Mouse (Mus musculus) heart, embryonic 15.5 days (tissue): ENCODE data around the gene Klhdc4. TPM values are rescaled to one million over a fixed set of nuclear protein-coding genes. Genes with fewer than 3 reads are reported as not detected.
A peak's percentile ranks its signal among the peaks of the same experiment; 100 is the strongest.

Experiments
- ATAC-seq: fragments of 200-750 bp; cut with Nextera tagmentation; replicated peaks from 2 replicates; pipeline ENCODE4 v1.8.0; 2017; ENCODE audit warnings: low read depth, moderate TSS enrichment; ENCODE audit not compliant: insufficient number of reproducible peaks, insufficient read depth, low FRiP score
- H3K27ac ChIP-seq: fragments of 300-500 bp; sonication (generic); 2 replicates; pipeline ENCODE4 v1.5.1; 2015; ENCODE audit warnings: mild to moderate bottlenecking, inconsistent platforms
- H3K27me3 ChIP-seq: fragments of 300-500 bp; sonication (generic); 2 replicates; pipeline ENCODE4 v1.6.1; 2015; ENCODE audit warnings: inconsistent platforms
- H3K36me3 ChIP-seq: fragments of 300-500 bp; sonication (generic); 2 replicates; pipeline ENCODE4 v1.6.1; 2015; ENCODE audit warnings: mild to moderate bottlenecking, inconsistent platforms
- H3K4me1 ChIP-seq: fragments of 300-500 bp; sonication (generic); replicated peaks from 2 replicates; pipeline ENCODE4 v1.6.1; 2015; ENCODE audit warnings: inconsistent platforms
- H3K4me2 ChIP-seq: fragments of 300-500 bp; sonication (generic); 2 replicates; pipeline ENCODE4 v1.6.1; 2015; ENCODE audit warnings: inconsistent platforms, mild to moderate bottlenecking, moderate library complexity
- H3K4me3 ChIP-seq: fragments of 300-500 bp; sonication (generic); 2 replicates; pipeline ENCODE4 v1.5.1; 2015; ENCODE audit warnings: mild to moderate bottlenecking, inconsistent platforms
- H3K9ac ChIP-seq: fragments of 300-500 bp; sonication (generic); 2 replicates; pipeline ENCODE4 v1.6.1; 2015; ENCODE audit warnings: mild to moderate bottlenecking, inconsistent platforms
- H3K9me3 ChIP-seq: fragments of 300-500 bp; sonication (generic); replicated peaks from 2 replicates; pipeline ENCODE4 v1.6.1; 2016; ENCODE audit warnings: inconsistent platforms
- WGBS: fragments of 180-500 bp; shearing (Covaris S2); methylation state at CpG from one replicate; pipeline ENCODE4 v1.1.7; 2015; ENCODE audit warnings: mixed read lengths; 5-methylcytosine and 5-hydroxymethylcytosine counted together
- polyA plus RNA-seq: library from polyadenylated mRNA; unstranded; fragments of >200 nt; fragmentation: Nextera tagmentation; extraction: Ambion mirVana; gene quantifications from 2 replicates; pipeline ENCODE4 v1.2.1, GENCODE M21; 2015

Gene Klhdc4
- polyA plus RNA-seq, 1 experiment from 2014 or later = 18.7 TPM

DNA sequence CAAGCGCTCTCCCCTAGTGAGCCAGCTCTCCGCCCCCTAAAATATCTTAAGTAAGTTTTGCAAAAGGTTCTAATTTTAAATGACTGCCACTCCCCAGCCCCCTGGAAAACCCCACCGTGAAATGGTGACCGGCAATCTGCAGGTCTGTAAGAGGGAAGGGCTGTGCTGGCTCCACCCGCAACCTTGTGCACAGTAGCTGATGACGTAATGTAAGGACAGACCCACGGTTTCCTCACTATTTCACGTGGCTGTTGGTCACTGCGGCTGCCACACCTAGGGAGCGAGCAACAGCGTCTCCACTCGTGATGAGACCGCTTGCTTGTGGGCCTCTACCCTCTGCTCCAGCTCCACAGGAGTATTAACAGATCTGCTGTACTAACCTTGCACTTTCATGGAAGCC, 23.2 kb downstream of the Klhdc4 start:
- Histone ChIP-seq H3K9me3 (no peaks in the 10 kb centered on the region), H3K4me3 (no peak overlapping the region), H3K27ac (no peak overlapping the region), H3K4me1 (peaks cover 14% of the 10 kb centered on the region; the same call in 1 of the 2 replicates), H3K36me3 (peaks cover 19% of the 10 kb centered on the region), H3K9ac (no peak overlapping the region), H3K27me3 (no peaks in the 10 kb centered on the region), H3K4me2 (no peak overlapping the region)
- 88% methylated on average over 13 of the region's 13 CpGs for WGBS
- no peak for ATAC-seq

DNA sequence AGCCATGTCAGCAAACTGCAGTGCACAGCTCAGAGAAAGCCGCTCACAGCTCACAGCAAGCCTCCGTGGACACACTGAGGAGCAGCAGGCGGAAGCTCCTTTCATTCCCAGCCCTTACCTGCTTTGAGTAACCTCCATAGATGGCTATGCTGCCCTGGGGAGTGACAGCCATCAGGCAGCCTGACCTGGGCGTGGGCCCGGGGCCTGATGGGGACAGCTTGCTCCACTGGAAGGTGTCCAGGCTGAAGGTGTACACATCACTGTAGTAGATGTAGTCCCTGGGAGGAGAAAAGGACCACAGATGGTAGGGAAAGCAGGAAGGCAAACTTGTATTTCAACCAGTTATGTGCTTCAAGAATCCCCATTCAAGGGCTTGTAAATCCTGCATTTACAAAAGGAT, 24.5 kb downstream of the Klhdc4 start:
- 96% methylated on average over 5 of the region's 5 CpGs for WGBS
- no peak for ATAC-seq

DNA sequence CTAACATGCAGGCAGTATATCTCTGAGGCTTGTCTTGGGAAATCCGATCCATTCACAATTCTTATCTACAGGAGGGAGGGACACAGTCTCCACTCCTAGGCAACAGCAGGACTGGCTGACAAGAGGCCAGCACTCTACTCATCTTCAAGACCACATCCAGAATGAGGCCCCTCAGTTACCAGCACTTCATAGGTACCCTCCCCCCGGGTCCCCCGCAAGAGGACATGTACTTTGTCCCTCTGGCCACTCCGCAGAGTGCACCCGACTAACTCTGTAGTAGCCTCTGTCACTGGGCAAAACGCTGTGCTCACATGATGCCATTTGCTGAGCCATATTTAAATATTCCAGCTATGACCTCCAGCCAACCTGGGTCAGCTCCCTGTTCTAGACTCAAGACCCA, 31.0 kb downstream of the Klhdc4 start:
- Histone ChIP-seq H3K4me3 (no peak overlapping the region), H3K4me2 (no peak overlapping the region), H3K27ac (peak overlapping the region; percentile 46), H3K27me3 (no peaks in the 10 kb centered on the region), H3K9ac (no peak overlapping the region), H3K9me3 (no peaks in the 10 kb centered on the region), H3K36me3 (peaks cover 17% of the 10 kb centered on the region; the same call in 1 of the 2 replicates), H3K4me1 (peaks cover 29% of the 10 kb centered on the region)
- 55% methylated on average over 6 of the region's 6 CpGs for WGBS
- ATAC-seq = 0 out of 2 replicates have a peak, but pooled peaks have one; percentile 23

More for the DNA sequence above, 24.5 kb downstream of the Klhdc4 start:
- Histone ChIP-seq H3K4me1 (peaks cover 22% of the 10 kb centered on the region), H3K4me3 (no peak overlapping the region), H3K4me2 (no peak overlapping the region), H3K9me3 (no peaks in the 10 kb centered on the region), H3K9ac (no peak overlapping the region), H3K27ac (no peak overlapping the region), H3K27me3 (no peaks in the 10 kb centered on the region), H3K36me3 (peaks cover 19% of the 10 kb centered on the region)

DNA sequence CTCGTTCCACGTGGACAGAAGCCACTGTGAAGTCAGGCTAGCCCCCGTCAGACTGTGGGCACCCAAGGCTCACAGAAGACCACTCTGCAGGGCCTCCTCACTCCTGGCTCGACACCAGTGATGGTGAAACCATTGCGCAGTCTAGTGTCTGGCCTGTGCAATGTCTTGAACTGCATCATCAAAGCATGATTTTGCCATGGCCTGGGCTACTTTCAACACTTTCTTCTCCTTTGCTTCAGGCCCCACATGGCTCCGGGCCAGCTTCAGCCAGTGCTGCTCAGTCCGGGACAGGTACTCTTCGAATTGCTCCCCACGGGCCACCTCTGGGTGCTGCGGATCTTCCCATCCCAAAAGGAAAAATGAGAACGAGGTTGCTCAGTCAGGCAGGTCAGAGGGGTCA, 33.0 kb downstream of the Klhdc4 start:
- Histone ChIP-seq H3K9ac (no peak overlapping the region), H3K27ac (no peak overlapping the region), H3K4me2 (no peak overlapping the region), H3K36me3 (peaks cover 17% of the 10 kb centered on the region; the same call in 1 of the 2 replicates), H3K4me3 (no peak overlapping the region), H3K9me3 (no peaks in the 10 kb centered on the region), H3K27me3 (no peaks in the 10 kb centered on the region), H3K4me1 (peaks cover 36% of the 10 kb centered on the region)
- ATAC-seq = no peak
- WGBS = 90% methylated on average over 11 of the region's 11 CpGs

DNA sequence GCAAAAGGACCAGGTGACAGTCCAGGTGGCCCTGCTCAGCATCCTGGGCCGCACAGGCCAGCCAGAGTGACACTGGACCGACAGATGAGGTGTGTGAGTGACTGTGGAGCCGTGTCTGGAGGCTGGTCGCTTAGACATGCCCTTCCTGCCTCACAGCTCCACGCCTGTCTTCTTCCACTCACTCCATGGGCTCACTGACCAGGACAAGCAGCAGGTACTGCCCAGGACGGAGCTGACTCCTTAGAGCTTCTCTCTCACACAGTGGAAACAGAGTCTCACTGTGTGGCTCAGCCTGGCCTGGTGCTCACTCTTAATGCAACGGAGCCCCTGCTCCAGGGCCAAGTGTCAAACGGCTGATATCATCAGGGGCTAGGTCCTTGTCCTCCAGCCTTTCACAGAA, 33.9 kb downstream of the Klhdc4 start:
- Histone ChIP-seq H3K9ac (no peak overlapping the region), H3K9me3 (no peaks in the 10 kb centered on the region), H3K4me3 (no peak overlapping the region), H3K27ac (no peak overlapping the region), H3K4me1 (peaks cover 28% of the 10 kb centered on the region), H3K36me3 (peaks cover 17% of the 10 kb centered on the region; the same call in 1 of the 2 replicates), H3K4me2 (no peak overlapping the region), H3K27me3 (no peaks in the 10 kb centered on the region)
- ATAC-seq = no peak
- 81% methylated on average over 8 of the region's 8 CpGs for WGBS

DNA sequence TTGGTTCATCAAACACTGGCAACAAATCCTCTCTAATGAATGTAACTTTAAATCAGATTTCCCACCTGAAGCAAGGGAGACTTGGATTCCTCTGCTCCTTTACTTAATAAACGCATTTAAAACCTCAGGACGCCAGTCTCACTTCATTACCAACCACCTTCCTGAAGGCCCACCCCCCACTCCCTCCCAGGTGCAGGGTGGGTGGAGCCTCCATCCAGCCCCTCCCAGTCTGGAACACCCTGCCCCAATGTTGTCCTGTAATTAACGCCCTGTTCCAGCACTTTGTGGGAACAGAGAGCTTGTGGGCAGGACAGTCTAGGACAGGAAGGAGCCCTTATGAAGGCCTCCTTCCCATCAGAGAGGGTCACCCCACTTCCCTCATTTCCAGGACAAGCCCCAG, 35.2 kb downstream of the Klhdc4 start:
- Histone ChIP-seq H3K4me1 (peaks cover 28% of the 10 kb centered on the region), H3K9ac (no peak overlapping the region)
- no peak for ATAC-seq

DNA sequence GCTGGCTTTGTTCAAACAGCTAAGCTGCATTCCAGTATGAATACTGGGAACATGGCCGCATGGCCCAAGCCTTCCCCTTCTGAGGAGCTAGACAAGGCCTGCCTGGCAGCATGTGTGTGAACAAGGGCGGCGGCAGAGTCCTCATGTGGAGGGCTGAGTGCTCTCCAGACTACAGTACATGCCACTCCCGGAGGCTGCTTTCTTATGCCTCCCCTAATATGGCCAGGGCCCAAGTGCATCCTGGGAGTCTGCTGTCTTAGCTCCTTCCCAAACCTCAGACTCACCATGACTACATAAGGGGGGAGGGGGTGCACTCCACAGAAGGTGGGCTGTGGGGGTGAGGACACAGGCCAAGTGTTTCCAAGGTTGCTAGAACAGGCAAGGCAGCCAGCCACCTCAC, 36.7 kb downstream of the Klhdc4 start:
- 44% methylated on average over 4 of the region's 4 CpGs for WGBS
- ATAC-seq = no peak
- H3K4me1 ChIP-seq = peaks cover 18% of the 10 kb centered on the region
- peaks cover 10% of the 10 kb centered on the region; the same call in 1 of the 2 replicates for H3K36me3 ChIP-seq
- H3K4me2 ChIP-seq = no peak overlapping the region
- no peaks in the 10 kb centered on the region for H3K27me3 ChIP-seq
- peak overlapping the region; percentile 10; the same call in 1 of the 2 replicates for H3K27ac ChIP-seq
- no peak overlapping the region for H3K4me3 ChIP-seq
- H3K9ac ChIP-seq = no peak overlapping the region
- H3K9me3 ChIP-seq = no peaks in the 10 kb centered on the region

More for the DNA sequence above, 35.2 kb downstream of the Klhdc4 start:
- Histone ChIP-seq H3K36me3 (peaks cover 14% of the 10 kb centered on the region; the same call in 1 of the 2 replicates), H3K4me3 (no peak overlapping the region), H3K27me3 (no peaks in the 10 kb centered on the region), H3K9me3 (no peaks in the 10 kb centered on the region), H3K4me2 (no peak overlapping the region), H3K27ac (no peak overlapping the region)
- WGBS = 56% methylated on average over 3 of the region's 3 CpGs

DNA sequence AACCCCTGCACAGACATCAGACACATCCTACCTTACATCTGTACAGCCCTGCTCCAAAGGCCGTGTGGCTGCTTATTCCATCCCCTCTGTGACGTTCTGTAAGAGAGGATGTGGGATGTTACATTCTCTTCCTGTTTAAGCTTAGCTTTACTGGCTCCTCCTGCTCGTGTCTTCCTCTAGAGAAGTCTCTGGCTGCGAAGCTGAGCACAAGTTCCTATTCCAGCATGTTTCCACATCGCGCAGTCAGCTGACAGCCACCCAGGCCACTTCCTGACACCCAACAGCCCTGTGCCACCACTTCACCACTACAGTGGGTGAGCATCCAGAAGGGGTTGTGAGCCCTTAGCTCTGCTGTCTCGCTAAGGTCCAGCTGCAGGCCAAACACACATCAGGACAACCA, 37.2 kb downstream of the Klhdc4 start:
- Histone ChIP-seq H3K9ac (no peak overlapping the region), H3K4me2 (no peak overlapping the region), H3K27me3 (no peaks in the 10 kb centered on the region), H3K4me3 (no peak overlapping the region), H3K36me3 (peaks cover 10% of the 10 kb centered on the region; the same call in 1 of the 2 replicates), H3K9me3 (no peaks in the 10 kb centered on the region), H3K27ac (peak overlapping the region; percentile 10; the same call in 1 of the 2 replicates), H3K4me1 (peaks cover 19% of the 10 kb centered on the region)
- WGBS = 55% methylated on average over 7 of the region's 7 CpGs
- ATAC-seq = no peak

DNA sequence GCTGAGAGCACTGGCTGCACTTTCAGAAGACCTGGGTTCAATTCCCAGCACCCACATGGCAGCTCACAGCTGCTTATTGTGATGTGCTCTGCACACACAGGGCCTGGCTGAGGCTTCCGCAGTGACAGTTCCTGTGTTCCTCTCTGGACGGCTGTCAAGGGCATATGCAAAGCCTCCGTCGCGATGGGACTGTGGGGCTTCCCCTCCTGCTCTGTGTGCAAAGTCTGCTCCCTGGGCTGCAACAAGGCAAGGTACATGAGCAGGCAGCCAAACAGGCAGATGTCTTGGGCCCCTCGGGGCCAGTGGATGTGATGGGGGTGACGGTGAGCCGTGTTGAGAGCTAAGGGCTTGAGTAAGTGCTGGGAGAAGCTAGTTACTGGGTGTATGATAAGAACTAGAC, 40.6 kb downstream of the Klhdc4 start:
- H3K9me3 ChIP-seq = no peaks in the 10 kb centered on the region
- no peak for ATAC-seq
- no peak overlapping the region for H3K9ac ChIP-seq
- no peaks in the 10 kb centered on the region for H3K27me3 ChIP-seq
- H3K27ac ChIP-seq = no peak overlapping the region
- peaks cover 33% of the 10 kb centered on the region for H3K4me1 ChIP-seq
- no peak overlapping the region for H3K4me3 ChIP-seq
- 64% methylated on average over 8 of the region's 8 CpGs for WGBS
- no peaks in the 10 kb centered on the region for H3K36me3 ChIP-seq
- no peak overlapping the region for H3K4me2 ChIP-seq

DNA sequence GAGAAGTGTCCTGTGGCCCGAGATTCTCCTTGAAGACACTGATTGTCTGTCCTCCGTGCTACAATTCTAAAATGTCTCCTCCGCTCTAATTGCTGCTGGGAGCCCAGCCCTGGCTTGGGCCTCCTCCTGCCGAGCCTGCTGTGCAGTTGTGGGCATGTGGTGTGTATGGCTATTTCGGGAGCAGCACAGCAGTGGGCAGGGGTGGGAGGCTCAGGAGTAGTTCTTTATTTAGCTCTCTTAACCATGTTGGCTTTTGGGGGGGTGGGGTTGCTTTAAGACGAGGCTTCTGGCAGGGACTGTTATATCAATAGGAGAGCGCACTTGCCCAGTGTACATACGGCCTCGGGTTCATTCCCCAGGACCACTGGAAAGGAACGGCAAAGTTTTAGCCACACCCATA, 42.8 kb downstream of the Klhdc4 start:
- peak overlapping the region; percentile 28 for H3K4me2 ChIP-seq
- no peaks in the 10 kb centered on the region for H3K36me3 ChIP-seq
- no peaks in the 10 kb centered on the region for H3K9me3 ChIP-seq
- ATAC-seq = peak; percentile 90
- H3K27me3 ChIP-seq = no peaks in the 10 kb centered on the region
- H3K4me1 ChIP-seq = peaks cover 25% of the 10 kb centered on the region
- no peak overlapping the region for H3K4me3 ChIP-seq
- peak overlapping the region; percentile 89 for H3K27ac ChIP-seq
- WGBS = 21% methylated on average over 10 of the region's 10 CpGs
- H3K9ac ChIP-seq = no peak overlapping the region

DNA sequence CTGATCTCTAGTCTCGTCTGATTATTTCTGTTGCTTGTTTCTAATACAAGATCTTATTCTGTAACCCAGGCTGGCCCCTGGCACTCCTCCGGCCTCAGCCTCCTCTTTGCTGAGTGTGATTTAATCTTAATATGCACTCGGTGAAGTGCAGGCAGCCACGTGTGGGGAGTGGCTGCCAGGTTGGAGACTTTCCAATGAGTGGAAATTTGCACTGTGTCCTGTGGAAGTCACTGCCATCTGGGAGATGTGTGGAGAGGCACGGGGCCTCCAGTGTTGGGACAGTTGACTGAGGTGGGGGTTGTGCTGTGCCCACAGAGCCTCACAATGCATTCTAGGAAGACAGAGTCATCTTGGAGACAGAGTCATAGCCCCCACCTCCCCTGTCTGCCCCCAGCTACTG, 46.9 kb downstream of the Klhdc4 start:
- H3K4me1 ChIP-seq = peaks cover 18% of the 10 kb centered on the region
- WGBS = 36% methylated on average over 5 of the region's 5 CpGs
- 0 out of 2 replicates have a peak, but pooled peaks cover 3% of the 10 kb centered on the region for H3K27me3 ChIP-seq
- H3K36me3 ChIP-seq = no peaks in the 10 kb centered on the region
- no peak overlapping the region for H3K4me2 ChIP-seq
- no peak for ATAC-seq
- H3K27ac ChIP-seq = no peak overlapping the region
- H3K4me3 ChIP-seq = no peak overlapping the region
- no peak overlapping the region for H3K9ac ChIP-seq
- H3K9me3 ChIP-seq = no peaks in the 10 kb centered on the region

DNA sequence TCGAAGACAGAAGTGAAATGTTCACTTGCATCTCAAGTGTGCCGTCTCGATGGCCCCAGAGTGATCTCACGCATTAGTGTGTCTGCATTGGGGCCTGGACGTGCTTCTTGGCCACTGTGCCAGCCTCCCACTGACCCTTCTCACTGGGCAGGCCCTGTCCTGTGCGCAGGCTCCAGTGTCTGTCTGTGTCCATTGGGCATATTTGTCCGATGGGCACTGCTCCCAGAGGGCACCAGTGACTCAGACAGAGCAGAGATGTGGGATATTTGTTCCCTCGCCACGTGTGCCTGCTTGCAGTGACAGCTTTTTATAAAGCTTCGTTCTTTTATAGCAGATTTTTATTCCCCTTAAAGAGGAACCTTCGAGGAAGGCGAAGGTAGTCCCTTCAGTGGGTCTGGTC, 55.5 kb downstream of the Klhdc4 start:
- WGBS = 86% methylated on average over 12 of the region's 12 CpGs
- H3K4me1 ChIP-seq = no peaks in the 10 kb centered on the region

More for the DNA sequence above, 55.5 kb downstream of the Klhdc4 start:
- H3K27me3 ChIP-seq = 0 out of 2 replicates have a peak, but pooled peaks cover 7% of the 10 kb centered on the region
- no peaks in the 10 kb centered on the region for H3K9me3 ChIP-seq
- no peak overlapping the region for H3K4me3 ChIP-seq
- no peak overlapping the region for H3K9ac ChIP-seq
- H3K36me3 ChIP-seq = no peaks in the 10 kb centered on the region
- H3K27ac ChIP-seq = no peak overlapping the region
- no peak overlapping the region for H3K4me2 ChIP-seq
- no peak for ATAC-seq
